Mouse (Mus musculus) splenic B cell, adult 2 months (primary cell): ENCODE measurements at regions not wholly inside any gene's neighbourhood (a gene's known extent, or its start where the extent isn't known, plus 50 kb on each side); places are given as distances from the start of the nearest gene placed in this dataset.

ENCODE experiments used
- DNase-seq: peaks from one replicate; pipeline ENCODE4 v3.0.0-alpha.2; 2011; ENCODE audit warnings: low read depth, low spot score
- H3K27me3 ChIP-seq: 2 replicates; pipeline ENCODE4 v1.6.1; 2012; ENCODE audit warnings: mild to moderate bottlenecking, low read length, moderate library complexity, mixed read lengths; ENCODE audit not compliant: control insufficient read depth, poor library complexity, insufficient read depth, severe bottlenecking
- H3K36me3 ChIP-seq: 2 replicates; pipeline ENCODE4 v1.6.1; 2012; ENCODE audit warnings: mild to moderate bottlenecking, low read length, moderate library complexity, mixed read lengths; ENCODE audit not compliant: control insufficient read depth, poor library complexity, insufficient read depth, severe bottlenecking

DNA sequence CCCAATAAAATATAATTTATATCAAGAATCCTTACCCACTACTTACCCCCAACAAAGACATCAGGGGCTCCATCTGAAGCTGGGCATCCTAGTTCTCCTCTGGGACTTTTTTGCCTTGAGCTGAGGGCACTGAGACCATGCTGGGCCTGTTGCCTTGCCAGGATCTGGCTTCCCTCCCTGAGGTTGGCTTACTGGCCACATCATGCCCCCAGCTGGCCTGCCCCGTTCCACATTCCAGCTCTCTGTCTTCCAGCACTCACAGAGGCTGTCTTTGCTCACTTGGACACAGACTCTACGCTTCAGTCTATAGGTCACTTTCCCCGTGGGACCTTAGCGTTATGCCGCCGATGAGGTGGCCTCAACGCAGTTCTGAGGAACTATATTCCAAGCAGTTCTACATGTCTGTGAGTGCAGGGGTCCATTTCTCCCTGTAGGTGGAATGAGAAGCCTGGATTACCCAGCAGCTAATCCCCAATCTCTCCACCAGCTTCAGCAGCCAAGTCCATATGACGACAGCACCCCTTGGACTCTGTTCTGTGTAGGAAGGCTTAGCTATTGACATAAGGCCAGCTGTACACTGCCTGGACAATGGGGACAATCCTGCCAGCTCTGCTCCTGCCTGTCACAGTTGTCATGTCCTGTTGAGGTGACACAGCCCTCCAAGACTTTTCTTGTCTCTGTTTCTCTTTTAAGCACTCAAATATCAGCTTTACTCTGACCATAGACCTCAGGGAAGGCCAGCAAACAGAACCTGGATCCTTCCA lies 341.5 kb downstream of the Gadd45g start:
- Histone ChIP-seq H3K36me3 (no peaks in the 10 kb centered on the region), H3K27me3 (no peaks in the 10 kb centered on the region)
- DNase-seq = no peak

DNA sequence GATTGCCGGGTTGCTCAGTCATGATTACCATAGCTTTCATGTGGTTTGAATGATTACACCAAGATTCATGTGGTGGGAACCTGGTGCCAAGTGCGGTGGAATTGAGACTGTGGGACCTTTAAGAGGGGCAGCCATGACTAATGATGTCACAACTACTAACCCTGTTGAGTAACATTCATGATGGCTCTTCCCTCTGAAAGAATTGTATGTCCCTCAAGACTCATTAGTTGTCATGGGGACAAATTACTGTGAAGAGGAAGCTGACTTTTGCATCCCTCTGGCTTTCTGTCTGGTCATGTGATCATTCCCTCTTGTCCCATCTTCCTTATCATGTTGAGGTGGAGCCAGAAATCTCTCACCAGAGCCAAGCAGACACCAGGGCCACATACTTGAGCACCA lies 342.1 kb downstream of the Gadd45g start:
- Histone ChIP-seq H3K27me3 (no peaks in the 10 kb centered on the region), H3K36me3 (no peaks in the 10 kb centered on the region)
- no peak for DNase-seq

DNA sequence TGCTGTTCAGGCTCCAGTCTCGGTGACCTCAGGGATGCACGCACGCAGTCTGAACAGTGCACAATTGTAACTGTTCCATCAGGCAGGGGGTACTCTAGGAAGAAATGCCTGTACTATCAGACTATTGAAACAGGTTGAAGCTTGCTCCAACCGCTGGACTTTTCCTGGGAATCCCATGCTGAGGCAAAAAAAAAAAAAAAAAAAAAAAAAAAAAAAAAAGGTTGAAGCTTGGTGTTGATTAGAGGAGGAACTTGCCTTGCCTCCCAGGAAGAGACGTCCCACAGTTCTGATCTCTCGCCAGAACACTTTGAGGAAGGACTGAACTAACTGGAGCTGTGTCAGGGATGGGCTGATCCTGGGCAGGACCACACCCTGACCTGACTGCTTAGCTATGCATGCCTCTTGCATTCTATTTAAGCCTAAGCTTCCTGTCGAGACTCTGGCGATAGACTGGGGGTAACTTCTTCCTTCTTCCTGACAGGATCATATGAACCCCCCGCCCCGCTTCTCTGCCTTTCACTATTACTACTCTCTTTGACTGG lies 341.6 kb downstream of the Diras2 start:
- DNase-seq = no peak
- H3K36me3 ChIP-seq = no peaks in the 10 kb centered on the region
- no peaks in the 10 kb centered on the region for H3K27me3 ChIP-seq

DNA sequence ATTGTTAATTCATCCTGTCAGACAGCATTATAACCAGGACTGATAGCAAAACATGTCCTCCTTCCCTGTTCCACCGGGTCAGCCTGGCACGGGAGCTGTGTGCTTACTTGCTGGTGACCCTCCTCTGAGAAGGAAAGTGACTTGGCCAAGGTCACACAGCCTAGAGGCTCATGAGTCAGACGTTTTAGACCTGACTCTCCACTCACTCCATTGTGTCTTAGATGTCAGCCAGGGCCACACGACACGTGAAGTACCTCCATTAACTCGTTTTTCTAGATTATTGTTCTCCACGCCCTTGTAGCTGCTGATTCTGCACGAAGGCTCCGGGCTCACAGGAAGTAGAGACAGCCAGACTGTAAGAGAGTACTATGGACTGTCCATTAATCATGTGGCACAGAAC lies 340.8 kb downstream of the Diras2 start:
- DNase-seq = no peak
- no peaks in the 10 kb centered on the region for H3K36me3 ChIP-seq
- no peaks in the 10 kb centered on the region for H3K27me3 ChIP-seq

DNA sequence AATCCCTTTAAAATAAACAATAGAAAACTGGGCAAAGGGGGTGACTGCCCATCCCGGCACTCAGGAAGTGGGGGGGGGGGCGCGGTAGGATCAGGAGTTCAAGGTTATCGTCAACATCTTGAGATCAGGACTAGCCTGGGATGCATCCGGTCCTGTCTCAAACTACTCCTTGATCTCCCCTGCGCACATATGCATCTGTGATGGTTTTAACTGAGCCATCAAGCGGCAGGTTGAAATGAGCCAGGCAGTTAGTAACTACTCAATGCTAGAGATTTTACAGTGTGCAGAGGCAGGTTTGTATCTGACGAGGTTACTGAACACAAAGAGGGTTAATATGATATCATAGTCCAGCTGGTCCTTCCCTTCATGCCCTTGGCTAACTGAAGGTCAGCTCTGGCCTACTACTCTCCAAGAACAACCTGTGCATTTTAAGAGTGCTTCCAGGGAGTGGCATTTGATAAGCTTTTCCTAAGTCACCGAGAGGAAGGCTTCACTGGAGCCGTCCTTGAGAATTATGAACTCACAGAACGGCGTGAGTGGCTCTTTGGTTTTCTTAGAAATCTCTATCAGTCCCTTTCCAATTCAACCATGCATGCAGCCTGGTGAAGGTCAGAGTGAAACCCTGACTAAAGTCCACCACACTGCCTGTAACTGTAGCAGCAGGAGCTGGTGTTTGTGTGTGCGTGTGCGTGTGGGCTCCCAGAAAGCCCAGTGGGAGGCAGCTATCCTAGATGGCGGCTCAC lies 340.1 kb downstream of the Diras2 start:
- Histone ChIP-seq H3K36me3 (no peaks in the 10 kb centered on the region), H3K27me3 (no peaks in the 10 kb centered on the region)
- DNase-seq = no peak

DNA sequence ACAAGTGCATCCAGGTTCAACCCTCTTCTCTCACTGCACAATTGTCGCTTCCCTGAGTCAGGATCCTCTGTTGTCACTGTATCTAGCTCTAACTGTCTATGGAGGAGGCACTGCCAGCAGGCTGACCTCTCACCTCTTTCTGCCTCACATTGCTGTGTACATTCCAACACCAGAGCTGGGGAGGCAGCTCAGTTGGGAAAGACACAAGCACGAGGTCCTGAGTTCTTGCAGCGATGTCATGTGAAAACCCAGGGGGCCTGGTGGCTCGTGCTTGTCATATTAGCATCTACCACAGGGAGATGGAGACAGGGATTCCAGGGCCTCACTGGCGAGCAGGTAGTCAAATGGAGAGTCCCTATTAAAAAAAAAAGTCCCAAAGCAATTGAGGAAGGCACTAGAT lies 334.2 kb downstream of the Diras2 start:
- DNase-seq = no peak
- no peaks in the 10 kb centered on the region for H3K27me3 ChIP-seq

GRCm38 (mm10) chr13:52198649-52199348 lies 332.3 kb downstream of the Diras2 start:
- Histone ChIP-seq H3K36me3 (no peaks in the 10 kb centered on the region), H3K27me3 (no peaks in the 10 kb centered on the region)
- no peak for DNase-seq

More for the DNA sequence above, 334.2 kb downstream of the Diras2 start:
- no peaks in the 10 kb centered on the region for H3K36me3 ChIP-seq

- Histone ChIP-seq H3K27me3 (no peaks in the 10 kb centered on the region), H3K36me3 (no peaks in the 10 kb centered on the region)
- no peak for DNase-seq
Measured at GRCm38 (mm10) chr13:52202372-52202771, 328.7 kb downstream of the Diras2 start.

DNA sequence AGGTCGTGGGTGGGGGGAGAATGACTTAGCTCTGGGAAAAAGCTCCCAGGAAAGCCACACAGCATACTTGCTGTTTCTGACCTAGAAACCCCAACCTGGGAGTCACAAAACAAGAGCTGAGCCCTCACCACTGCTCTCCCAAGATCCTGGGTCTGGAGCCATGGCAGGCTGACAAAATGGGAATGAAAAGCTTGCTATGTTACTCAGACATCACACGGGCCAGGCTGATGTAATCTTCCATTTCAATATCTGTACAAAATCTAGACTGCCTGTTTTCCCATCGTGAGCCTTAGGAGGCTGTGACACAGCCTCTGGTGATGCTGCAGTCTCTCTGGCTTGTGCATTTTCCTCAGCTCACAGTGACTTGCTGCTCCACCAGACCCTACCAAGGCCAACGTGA lies 325.1 kb downstream of the Diras2 start:
- no peak for DNase-seq

DNA sequence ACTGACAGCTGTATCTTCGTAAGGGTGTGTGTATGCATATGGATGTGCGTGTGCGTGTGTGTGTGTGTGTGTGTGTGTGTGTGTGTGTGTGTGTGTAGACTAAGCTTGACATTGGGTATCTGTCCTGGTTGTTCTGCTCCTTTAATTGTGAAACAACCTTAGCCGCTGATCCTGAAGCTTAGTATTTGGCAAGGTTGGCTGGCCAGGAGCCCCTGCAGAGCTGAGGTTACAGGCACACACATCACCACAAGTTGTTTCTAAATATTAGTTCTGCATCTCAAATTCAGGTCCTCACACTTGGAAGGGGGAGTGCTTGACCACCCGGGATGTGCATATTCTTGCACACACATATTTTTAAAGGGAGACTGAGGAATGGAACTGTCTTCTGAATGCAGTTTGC lies 314.7 kb downstream of the Diras2 start:
- no peak for DNase-seq
- H3K27me3 ChIP-seq = peaks cover 1% of the 10 kb centered on the region; the same call in 1 of the 2 replicates

More for the DNA sequence above, 325.1 kb downstream of the Diras2 start:
- Histone ChIP-seq H3K36me3 (no peaks in the 10 kb centered on the region), H3K27me3 (no peaks in the 10 kb centered on the region)

DNA sequence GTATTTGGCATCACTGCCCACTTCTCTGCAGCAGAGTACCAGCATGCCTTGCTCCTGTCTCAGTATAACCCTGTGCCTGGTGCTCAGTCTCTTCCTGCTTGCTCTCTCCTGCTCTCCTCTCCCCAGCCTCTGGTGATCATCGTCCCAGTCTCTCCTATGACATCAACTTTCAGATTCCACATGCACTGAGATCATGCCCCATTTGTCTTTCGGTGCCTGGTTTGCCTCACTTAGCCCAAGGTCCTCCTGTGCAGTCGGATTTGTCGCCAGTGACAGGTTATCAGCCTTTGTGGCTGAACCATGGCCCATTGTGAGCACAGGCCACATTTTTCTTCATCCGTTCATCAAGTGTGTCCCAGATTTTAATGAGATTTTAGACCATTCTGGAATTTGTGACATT lies 314.0 kb downstream of the Diras2 start:
- no peak for DNase-seq
- peaks cover 1% of the 10 kb centered on the region; the same call in 1 of the 2 replicates for H3K27me3 ChIP-seq
- H3K36me3 ChIP-seq = no peaks in the 10 kb centered on the region

More for the DNA sequence above, 314.7 kb downstream of the Diras2 start:
- H3K36me3 ChIP-seq = no peaks in the 10 kb centered on the region

DNA sequence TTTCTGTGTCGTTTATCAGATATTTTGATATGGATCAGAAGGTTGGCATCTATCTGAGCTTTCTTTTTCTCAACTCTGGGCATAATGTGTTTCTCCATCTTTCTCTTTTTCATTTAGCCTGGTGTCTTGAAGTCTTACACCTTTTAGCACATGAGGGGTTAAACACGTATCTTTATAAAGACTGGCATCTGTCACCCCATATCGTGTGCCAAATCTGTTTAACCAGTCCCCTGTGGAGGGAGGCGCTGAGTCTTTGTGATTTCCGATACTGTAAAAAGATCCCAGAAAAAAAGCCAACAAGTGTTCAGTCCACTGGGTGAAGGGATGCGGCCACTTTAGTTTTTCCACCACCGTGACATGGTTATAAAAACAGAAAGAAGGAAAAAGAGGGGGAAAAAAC lies 313.3 kb downstream of the Diras2 start:
- no peaks in the 10 kb centered on the region for H3K36me3 ChIP-seq
- no peak for DNase-seq
- peaks cover 1% of the 10 kb centered on the region; the same call in 1 of the 2 replicates for H3K27me3 ChIP-seq

DNA sequence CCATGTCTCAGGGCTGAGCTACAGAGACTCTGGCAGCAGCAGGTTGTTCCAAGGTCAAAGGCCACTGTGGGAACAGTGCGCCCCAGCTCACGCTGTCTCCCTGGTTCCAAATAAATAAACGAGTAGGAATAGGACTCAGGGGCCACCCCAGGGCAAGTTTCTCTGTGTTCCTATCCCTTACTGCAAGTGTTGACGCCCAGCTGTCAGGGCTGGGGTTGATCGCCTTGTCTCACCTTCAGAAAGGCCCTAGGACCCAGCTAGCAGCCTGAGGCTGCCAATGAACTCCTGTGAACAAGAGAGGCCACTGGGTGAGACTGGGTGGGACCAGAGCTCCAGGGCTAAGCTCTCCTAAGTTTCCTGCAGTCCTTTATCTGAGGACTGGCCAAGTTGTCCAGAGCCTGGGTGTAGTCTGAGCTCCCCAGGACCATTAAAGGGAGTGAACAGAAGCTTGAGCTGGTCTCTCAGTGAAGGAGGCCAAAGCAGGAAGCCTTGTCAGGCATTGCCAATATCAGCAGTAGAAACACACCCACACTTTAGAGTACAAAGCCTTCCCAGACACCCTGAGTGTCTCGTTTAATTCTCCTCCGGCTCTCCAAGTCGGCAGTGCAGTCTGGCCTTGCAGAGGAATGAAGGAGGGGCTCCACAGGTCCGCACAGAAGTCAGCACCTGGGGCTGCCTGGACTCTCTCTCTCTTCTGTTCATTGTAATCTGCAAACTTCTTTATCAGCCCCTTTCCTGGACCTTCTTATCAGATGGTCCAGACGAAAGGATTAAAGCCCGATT lies 308.6 kb downstream of the Diras2 start:
- no peak for DNase-seq
- Histone ChIP-seq H3K36me3 (no peaks in the 10 kb centered on the region), H3K27me3 (no peaks in the 10 kb centered on the region)
